Mouse (Mus musculus): ENCODE results near the gene Sarnp. TPM values are rescaled to one million over a fixed set of nuclear protein-coding genes. Genes with fewer than 3 reads are reported as not detected.

The Sarnp gene
- polyA plus RNA-seq, 1 experiment from 2014 or later: 235 TPM

DNA sequence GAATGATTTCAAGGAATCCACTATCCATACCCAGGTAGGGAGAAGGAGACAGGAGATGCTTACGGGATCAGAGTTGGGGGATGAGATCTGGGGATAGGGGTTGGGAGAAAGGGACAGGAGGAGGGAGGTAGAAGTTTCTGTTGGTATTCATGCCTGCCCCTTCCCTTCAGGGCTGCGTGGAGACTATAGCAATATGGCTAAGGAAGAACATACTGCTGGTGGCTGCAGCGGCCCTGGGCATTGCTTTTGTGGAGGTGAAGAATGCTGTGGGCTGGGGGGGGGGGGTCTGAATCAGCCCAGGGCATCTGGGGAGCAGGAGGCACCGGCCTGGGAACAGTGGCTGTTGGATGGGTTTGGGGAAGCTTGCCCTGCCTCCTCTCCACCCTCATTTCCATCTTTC is 95.1 kb downstream of the Sarnp start:
- H3K4me3 ChIP-seq: no peak overlapping the region
- no peak overlapping the region for H3K27ac ChIP-seq
- H3K27me3 ChIP-seq (replicated peaks): no peaks in the 10 kb centered on the region
- peaks cover under 1% of the 10 kb centered on the region; the same call in 1 of the 2 replicates for H3K36me3 ChIP-seq
- H3K4me2 ChIP-seq (replicated peaks): no peak overlapping the region
- H3K4me1 ChIP-seq: peaks cover 16% of the 10 kb centered on the region; the same call in 1 of the 2 replicates
- ATAC-seq (ENCODE audit: low FRiP score, low read depth): no peak
- H3K9me3 ChIP-seq: no peaks in the 10 kb centered on the region
- H3K9ac ChIP-seq: no peak overlapping the region
- WGBS: 87% methylated on average over 4 of the region's 4 CpGs

DNA sequence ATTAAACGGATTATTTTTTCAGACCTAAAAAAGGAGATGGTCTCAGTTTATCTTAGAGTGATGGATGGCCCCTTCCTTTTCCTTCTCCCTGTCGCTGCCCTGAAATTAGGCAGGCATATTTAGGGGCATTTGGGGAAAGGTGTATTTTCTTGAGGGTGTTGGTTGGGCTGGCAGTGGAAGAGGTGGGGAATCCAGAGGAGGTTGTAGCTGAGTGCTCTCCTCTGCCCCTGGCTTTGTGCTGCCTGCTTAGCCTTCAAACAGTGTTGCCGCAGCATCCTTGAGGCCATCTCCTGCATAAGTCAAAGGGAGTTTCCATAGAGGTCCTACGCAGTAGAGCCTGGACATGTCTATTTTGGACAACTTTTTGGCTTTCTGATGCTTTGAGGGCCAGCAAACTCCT is 95.7 kb downstream of the Sarnp start:
- H3K4me2 ChIP-seq (replicated peaks): no peak overlapping the region
- no peak overlapping the region for H3K9ac ChIP-seq
- peaks cover 6% of the 10 kb centered on the region for H3K36me3 ChIP-seq
- H3K9me3 ChIP-seq: no peaks in the 10 kb centered on the region
- WGBS: 89% methylated on average over 4 of the region's 4 CpGs
- peaks cover 16% of the 10 kb centered on the region; the same call in 1 of the 2 replicates for H3K4me1 ChIP-seq
- H3K27ac ChIP-seq: no peak overlapping the region
- H3K4me3 ChIP-seq: no peak overlapping the region
- H3K27me3 ChIP-seq (replicated peaks): no peaks in the 10 kb centered on the region
- ATAC-seq (ENCODE audit: low FRiP score, low read depth): no peak

DNA sequence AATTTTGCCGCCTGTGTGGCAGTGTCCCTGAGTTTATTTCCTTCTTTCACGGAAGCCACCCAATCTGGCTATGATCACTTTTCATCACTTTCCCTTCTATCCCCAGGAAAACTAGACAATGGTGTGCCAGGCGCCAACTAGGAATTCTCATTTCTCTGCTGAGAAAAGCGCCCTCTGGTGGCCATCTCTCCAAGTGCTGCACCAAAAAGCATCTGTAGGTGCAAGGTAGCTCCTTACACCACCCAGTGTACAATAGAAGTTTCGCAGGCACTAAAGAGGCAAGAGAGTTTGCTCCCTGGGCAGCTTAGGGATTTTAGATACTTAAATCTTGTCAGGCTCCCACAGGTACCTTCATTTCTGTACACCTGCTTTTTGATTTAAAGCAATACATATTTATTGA is 96.1 kb downstream of the Sarnp start:
- Histone ChIP-seq H3K4me3 (no peak overlapping the region), H3K27me3 (replicated peaks) (no peaks in the 10 kb centered on the region), H3K4me1 (peaks cover 17% of the 10 kb centered on the region; the same call in 1 of the 2 replicates), H3K27ac (no peak overlapping the region), H3K9me3 (no peaks in the 10 kb centered on the region), H3K4me2 (replicated peaks) (no peak overlapping the region), H3K9ac (no peak overlapping the region), H3K36me3 (peaks cover 9% of the 10 kb centered on the region)
- ATAC-seq (ENCODE audit: low FRiP score, low read depth): peak; percentile 42
- 8% methylated on average over 5 of the region's 5 CpGs for WGBS

DNA sequence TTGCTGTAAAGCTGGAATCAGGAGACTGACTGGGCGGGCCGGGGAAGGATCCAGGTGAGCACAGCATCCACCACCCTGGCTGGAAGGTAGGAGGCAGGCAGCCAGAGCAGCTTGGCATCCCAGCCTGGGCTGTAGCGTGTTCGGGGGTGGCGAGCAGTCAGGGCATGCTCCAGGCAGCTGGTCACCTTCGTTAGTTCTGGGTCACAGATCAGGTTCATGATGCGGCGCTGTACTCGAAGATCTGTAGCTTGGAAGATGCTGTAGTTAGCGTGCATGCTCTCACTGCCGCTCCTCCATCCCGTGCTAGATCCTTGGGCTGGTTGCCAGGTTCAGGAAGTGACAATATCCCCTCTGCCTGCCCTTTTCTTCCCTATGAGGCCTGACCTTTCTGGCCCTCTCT is 96.6 kb downstream of the Sarnp start:
- Histone ChIP-seq H3K9me3 (no peaks in the 10 kb centered on the region), H3K4me1 (peaks cover 19% of the 10 kb centered on the region; the same call in 1 of the 2 replicates), H3K4me2 (replicated peaks) (no peak overlapping the region), H3K27ac (no peak overlapping the region), H3K4me3 (no peak overlapping the region), H3K9ac (no peak overlapping the region), H3K36me3 (peaks cover 11% of the 10 kb centered on the region), H3K27me3 (replicated peaks) (no peaks in the 10 kb centered on the region)
- peak; percentile 10; the same call in 1 of the 2 replicates for ATAC-seq (ENCODE audit: low FRiP score, low read depth)
- 84% methylated on average over 12 of the region's 12 CpGs for WGBS

DNA sequence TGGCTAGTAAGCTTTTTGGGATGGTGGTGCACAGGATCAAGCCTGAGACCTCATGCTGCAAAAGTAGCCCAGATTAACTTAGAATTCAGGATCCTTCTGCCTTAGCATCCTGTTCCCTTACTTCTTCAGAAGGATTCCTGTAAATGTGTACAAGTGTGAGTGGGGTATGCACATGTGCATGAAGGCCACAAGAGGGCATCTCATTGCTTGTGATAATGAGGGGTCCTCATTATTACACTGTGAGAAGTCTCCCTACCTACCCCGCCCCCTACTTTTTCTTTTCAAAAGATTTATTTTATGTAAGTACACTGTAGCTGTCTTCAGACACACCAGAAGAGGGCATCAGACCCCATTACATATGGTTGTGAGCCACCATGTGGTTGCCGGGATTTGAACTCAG is 98.4 kb downstream of the Sarnp start:
- WGBS: 91% methylated on average over 2 of the region's 2 CpGs
- no peak overlapping the region for H3K9ac ChIP-seq
- H3K4me1 ChIP-seq: peaks cover 14% of the 10 kb centered on the region
- ATAC-seq (ENCODE audit: low FRiP score, low read depth): no peak
- H3K4me3 ChIP-seq: no peak overlapping the region
- H3K9me3 ChIP-seq: no peaks in the 10 kb centered on the region
- no peak overlapping the region for H3K27ac ChIP-seq
- H3K36me3 ChIP-seq: peaks cover 11% of the 10 kb centered on the region
- no peaks in the 10 kb centered on the region for H3K27me3 ChIP-seq (replicated peaks)
- H3K4me2 ChIP-seq (replicated peaks): no peak overlapping the region

DNA sequence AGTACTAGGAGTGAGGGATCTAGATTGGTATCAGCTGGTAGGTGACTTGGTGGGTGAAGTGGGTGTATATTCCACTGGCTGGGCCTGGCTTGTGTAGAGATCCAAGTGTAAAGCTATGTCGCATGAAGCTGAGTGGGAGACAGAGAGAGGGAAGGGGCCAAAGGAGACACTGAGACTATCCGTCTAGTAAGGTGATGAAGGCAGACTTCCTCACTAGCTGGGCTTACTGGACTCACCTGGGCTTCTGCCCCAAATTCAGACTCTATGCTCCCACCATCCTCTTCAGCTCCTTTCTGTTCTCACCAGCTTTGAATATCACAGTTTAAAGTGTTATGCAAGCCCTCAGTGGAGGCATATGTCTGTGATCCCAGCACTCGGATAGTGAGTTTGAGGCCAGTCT is 99.5 kb downstream of the Sarnp start:
- peaks cover 11% of the 10 kb centered on the region for H3K36me3 ChIP-seq
- no peaks in the 10 kb centered on the region for H3K9me3 ChIP-seq
- no peak overlapping the region for H3K4me3 ChIP-seq
- no peaks in the 10 kb centered on the region for H3K27me3 ChIP-seq (replicated peaks)
- no peak for ATAC-seq (ENCODE audit: low FRiP score, low read depth)
- peaks cover 15% of the 10 kb centered on the region for H3K4me1 ChIP-seq
- no peak overlapping the region for H3K27ac ChIP-seq
- H3K9ac ChIP-seq: no peak overlapping the region
- WGBS: over 99% methylated on average over 3 of the region's 3 CpGs
- H3K4me2 ChIP-seq (replicated peaks): no peak overlapping the region

DNA sequence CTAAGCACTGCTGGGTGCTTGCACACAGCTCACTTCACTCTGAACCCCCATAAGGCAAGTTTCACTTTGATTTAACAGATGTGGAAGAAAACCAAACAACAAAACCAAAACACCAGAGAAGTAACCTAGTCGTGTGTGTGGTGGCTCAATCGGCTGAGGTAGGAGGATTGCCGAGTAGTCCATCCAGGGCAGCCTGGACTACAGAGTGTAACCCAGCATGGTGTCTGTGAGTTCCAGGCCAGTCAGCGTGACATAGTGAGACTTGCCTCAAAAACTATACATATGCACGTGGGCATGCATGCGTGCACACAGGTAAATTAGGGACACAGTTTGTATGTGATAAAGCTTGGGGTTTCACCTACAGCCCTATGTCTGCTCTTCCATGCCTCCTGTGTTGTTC is 100.3 kb downstream of the Sarnp start:
- 91% methylated on average over 6 of the region's 6 CpGs for WGBS
- no peaks in the 10 kb centered on the region for H3K27me3 ChIP-seq (replicated peaks)
- no peak overlapping the region for H3K4me2 ChIP-seq (replicated peaks)
- no peak overlapping the region for H3K4me3 ChIP-seq
- H3K9ac ChIP-seq: no peak overlapping the region
- H3K36me3 ChIP-seq: peaks cover 11% of the 10 kb centered on the region
- no peak for ATAC-seq (ENCODE audit: low FRiP score, low read depth)
- H3K27ac ChIP-seq: no peak overlapping the region
- H3K9me3 ChIP-seq: no peaks in the 10 kb centered on the region
- peaks cover 23% of the 10 kb centered on the region for H3K4me1 ChIP-seq

DNA sequence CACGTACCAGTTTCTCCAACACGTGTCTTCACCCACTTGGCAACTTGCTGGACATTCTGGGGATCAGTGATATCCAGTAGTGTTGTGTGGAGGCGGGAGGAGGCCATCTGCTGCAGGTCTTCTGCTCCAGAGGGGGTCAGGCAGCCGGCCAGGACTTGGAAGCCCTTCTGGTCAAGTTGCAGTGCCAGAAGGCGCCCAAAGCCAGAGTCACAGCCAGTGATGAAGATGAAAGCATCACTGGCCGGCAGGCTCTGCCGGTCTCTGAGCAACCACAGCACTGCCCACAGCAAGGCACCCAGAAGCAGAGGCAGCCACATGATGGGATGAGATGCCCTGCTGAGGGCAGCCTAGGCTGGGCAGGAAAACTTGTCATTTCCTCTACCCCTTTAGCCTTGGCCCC is 101.1 kb downstream of the Sarnp start:
- Histone ChIP-seq H3K9ac (no peak overlapping the region), H3K4me2 (replicated peaks) (no peak overlapping the region), H3K27ac (no peak overlapping the region), H3K9me3 (no peaks in the 10 kb centered on the region), H3K4me3 (no peak overlapping the region), H3K36me3 (peaks cover 11% of the 10 kb centered on the region), H3K27me3 (replicated peaks) (no peaks in the 10 kb centered on the region), H3K4me1 (peaks cover 28% of the 10 kb centered on the region)
- WGBS: 78% methylated on average over 7 of the region's 7 CpGs
- no peak for ATAC-seq (ENCODE audit: low FRiP score, low read depth)

DNA sequence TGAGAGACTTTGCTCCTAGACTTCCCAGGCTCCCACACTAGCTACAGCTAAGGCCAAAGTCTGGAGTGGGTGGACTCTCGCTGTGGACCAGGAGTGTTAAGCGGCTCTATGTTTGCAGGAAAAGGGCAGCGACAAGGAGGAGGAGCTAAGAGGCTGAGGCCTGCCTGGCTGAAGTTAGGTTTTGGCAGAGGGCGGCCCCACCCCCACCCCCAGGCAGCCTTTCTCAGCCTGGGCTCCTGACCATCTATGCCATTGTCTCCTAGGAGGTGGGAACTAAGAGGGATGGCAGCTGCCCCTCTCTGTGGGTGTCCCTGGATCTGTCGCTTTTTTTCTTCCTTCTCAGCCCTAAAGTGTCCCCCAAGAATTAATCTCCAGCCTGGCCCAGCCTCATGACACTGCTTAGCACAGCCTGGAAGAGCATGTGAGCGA is 102.1 kb downstream of the Sarnp start:
- Histone ChIP-seq H3K4me1 (peaks cover 35% of the 10 kb centered on the region), H3K9ac (no peak overlapping the region; the same call in 1 of the 2 replicates), H3K4me2 (replicated peaks) (0 out of 2 replicates have a peak overlapping the region, but pooled peaks have one; percentile 1), H3K27ac (0 out of 2 replicates have a peak overlapping the region, but pooled peaks have one; percentile 42), H3K4me3 (no peak overlapping the region), H3K36me3 (peaks cover 11% of the 10 kb centered on the region), H3K9me3 (no peaks in the 10 kb centered on the region), H3K27me3 (replicated peaks) (no peaks in the 10 kb centered on the region)
- no peak for ATAC-seq (ENCODE audit: low FRiP score, low read depth)
- 21% methylated on average over 6 of the region's 6 CpGs for WGBS

DNA sequence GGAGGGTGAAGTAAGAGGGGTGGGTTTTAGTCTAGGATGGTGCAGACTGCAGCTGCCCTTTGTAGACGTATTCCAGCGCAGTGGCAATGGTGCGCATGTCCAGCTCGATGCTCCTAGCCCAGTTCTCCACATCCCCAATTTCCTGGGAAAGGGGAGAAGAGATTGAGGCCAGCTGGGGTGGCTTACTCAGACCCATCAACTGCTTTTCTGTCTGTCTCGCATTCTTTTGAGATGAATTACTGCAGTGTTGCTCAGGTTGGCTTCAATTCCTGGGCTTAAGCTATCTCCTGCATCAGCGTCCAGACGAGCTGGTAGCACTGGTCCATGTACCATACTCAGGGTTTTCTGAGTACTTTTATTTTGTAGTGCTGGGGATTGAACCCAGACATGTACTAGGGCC is 102.8 kb downstream of the Sarnp start:
- ATAC-seq (ENCODE audit: low FRiP score, low read depth): no peak
- no peak overlapping the region for H3K27ac ChIP-seq
- no peak overlapping the region for H3K4me2 ChIP-seq (replicated peaks)
- WGBS: 84% methylated on average over 7 of the region's 7 CpGs
- H3K4me3 ChIP-seq: no peak overlapping the region
- H3K4me1 ChIP-seq: peaks cover 35% of the 10 kb centered on the region
- no peaks in the 10 kb centered on the region for H3K27me3 ChIP-seq (replicated peaks)
- H3K36me3 ChIP-seq: peaks cover 11% of the 10 kb centered on the region
- no peaks in the 10 kb centered on the region for H3K9me3 ChIP-seq
- H3K9ac ChIP-seq: no peak overlapping the region

DNA sequence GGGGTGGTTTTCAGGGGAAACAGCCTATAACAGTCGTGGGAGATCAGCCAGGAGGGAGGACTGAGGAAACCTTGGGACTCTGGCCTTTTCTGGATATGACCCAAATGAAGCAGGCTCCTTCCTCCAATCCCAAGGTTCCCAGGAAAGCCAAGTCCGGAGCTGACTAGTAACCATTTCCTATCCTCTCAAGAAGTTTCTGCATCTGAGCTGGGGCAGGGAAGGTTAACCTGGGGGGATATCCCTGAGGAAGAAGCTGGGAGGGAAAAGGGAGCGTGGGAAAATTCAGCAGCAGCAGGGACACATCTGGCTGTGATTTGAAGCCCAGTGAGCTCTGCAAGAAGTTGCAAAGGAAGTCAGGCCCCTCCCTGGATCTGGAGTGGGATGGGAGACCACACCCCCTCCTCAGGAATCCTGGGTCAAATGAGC is 103.6 kb downstream of the Sarnp start:
- no peak for ATAC-seq (ENCODE audit: low FRiP score, low read depth)
- Histone ChIP-seq H3K27me3 (replicated peaks) (no peaks in the 10 kb centered on the region), H3K4me3 (no peak overlapping the region), H3K9ac (no peak overlapping the region), H3K27ac (no peak overlapping the region), H3K4me1 (peaks cover 35% of the 10 kb centered on the region), H3K9me3 (no peaks in the 10 kb centered on the region), H3K4me2 (replicated peaks) (no peak overlapping the region), H3K36me3 (peaks cover 11% of the 10 kb centered on the region)
- 74% methylated on average over 3 of the region's 3 CpGs for WGBS

DNA sequence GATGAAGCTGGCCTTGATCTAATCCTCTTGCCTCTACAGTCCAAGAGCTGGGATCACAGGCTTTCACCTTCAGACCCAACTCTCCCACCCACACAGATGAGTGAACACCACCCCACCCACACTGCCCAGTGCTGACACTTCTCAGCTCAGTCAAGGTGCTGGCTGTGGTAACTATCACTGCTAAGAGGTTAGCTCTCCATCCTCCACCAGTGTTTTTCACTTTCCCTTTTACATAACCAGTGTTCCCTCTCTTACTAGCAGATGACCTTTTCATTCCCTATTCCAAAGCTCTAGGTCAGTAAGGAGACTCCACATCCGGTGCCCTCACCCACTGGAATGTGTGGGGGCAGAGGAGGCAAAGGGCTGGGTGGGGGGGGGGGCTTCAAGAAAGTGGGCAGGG is 104.1 kb downstream of the Sarnp start:
- Histone ChIP-seq H3K27me3 (replicated peaks) (no peaks in the 10 kb centered on the region), H3K27ac (no peak overlapping the region), H3K36me3 (peaks cover 11% of the 10 kb centered on the region), H3K9me3 (no peaks in the 10 kb centered on the region), H3K4me1 (peaks cover 35% of the 10 kb centered on the region), H3K4me3 (no peak overlapping the region), H3K4me2 (replicated peaks) (no peak overlapping the region), H3K9ac (no peak overlapping the region)
- 62% methylated on average over 1 of the region's 1 CpGs for WGBS
- no peak for ATAC-seq (ENCODE audit: low FRiP score, low read depth)

Data from neural tube, embryonic 12.5 days (tissue).